Mouse (Mus musculus) intestine, postnatal 0 days (tissue): ENCODE measurements around the gene Tpk1. TPM values are rescaled to one million over a fixed set of nuclear protein-coding genes. Genes with fewer than 3 reads are reported as not detected.

Experiments
- ATAC-seq: fragments of 200-750 bp; cut with Nextera tagmentation; 2 replicates; pipeline ENCODE4 v1.8.0; 2017; ENCODE audit warnings: mild to moderate bottlenecking, moderate TSS enrichment, moderate library complexity
- H3K27ac ChIP-seq: fragments of 300-500 bp; sonication (generic); 2 replicates; pipeline ENCODE4 v1.5.1; 2014; ENCODE audit warnings: mild to moderate bottlenecking, low read depth, low read length, moderate library complexity
- H3K27me3 ChIP-seq: fragments of 300-500 bp; sonication (generic); replicated peaks from 2 replicates; pipeline ENCODE4 v1.6.1; 2014; ENCODE audit warnings: low read length, mixed read lengths; ENCODE audit not compliant: control insufficient read depth, insufficient read depth
- H3K36me3 ChIP-seq: fragments of 300-500 bp; sonication (generic); 2 replicates; pipeline ENCODE4 v1.6.1; 2014; ENCODE audit warnings: mild to moderate bottlenecking, moderate library complexity; ENCODE audit not compliant: control insufficient read depth, insufficient read depth
- H3K4me1 ChIP-seq: fragments of 300-500 bp; sonication (generic); replicated peaks from 2 replicates; pipeline ENCODE4 v1.6.1; 2014; ENCODE audit warnings: antibody characterized with exemption, low read length, mixed read lengths; ENCODE audit not compliant: control insufficient read depth, insufficient read depth
- H3K4me2 ChIP-seq: fragments of 300-500 bp; sonication (generic); replicated peaks from 2 replicates; pipeline ENCODE4 v1.6.1; 2014; ENCODE audit warnings: low read depth, mild to moderate bottlenecking, moderate library complexity
- H3K4me3 ChIP-seq: fragments of 300-500 bp; sonication (generic); 2 replicates; pipeline ENCODE4 v1.5.1; 2014; ENCODE audit warnings: low read depth, low read length
- H3K9ac ChIP-seq: fragments of 300-500 bp; sonication (generic); 2 replicates; pipeline ENCODE4 v1.6.1; 2014; ENCODE audit warnings: mild to moderate bottlenecking, low read depth, low read length
- H3K9me3 ChIP-seq: fragments of 300-500 bp; sonication (generic); 2 replicates; pipeline ENCODE4 v1.6.1; 2016; ENCODE audit warnings: mixed run types; ENCODE audit not compliant: control insufficient read depth
- CTCF ChIP-seq: sonication (generic); IDR thresholded peaks from 2 replicates; pipeline ENCODE4 v1.5.1; 2016; ENCODE audit warnings: low read depth, mild to moderate bottlenecking, control low read depth, antibody characterized with exemption, moderate library complexity
- WGBS: fragments of 180-500 bp; shearing (Covaris S2); extraction: QIAGEN DNeasy Blood & Tissue Kit; methylation state at CpG from one replicate; pipeline ENCODE4 v1.1.7; 2014; 5-methylcytosine and 5-hydroxymethylcytosine counted together
- polyA plus RNA-seq: library from polyadenylated mRNA; unstranded; fragments of >200 nt; fragmentation: Nextera tagmentation; extraction: Ambion mirVana; gene quantifications from 2 replicates; pipeline ENCODE4 v1.2.1, GENCODE M21; 2015

The Tpk1 gene
- polyA plus RNA-seq, 1 experiment from 2014 or later = 21.9 TPM

DNA sequence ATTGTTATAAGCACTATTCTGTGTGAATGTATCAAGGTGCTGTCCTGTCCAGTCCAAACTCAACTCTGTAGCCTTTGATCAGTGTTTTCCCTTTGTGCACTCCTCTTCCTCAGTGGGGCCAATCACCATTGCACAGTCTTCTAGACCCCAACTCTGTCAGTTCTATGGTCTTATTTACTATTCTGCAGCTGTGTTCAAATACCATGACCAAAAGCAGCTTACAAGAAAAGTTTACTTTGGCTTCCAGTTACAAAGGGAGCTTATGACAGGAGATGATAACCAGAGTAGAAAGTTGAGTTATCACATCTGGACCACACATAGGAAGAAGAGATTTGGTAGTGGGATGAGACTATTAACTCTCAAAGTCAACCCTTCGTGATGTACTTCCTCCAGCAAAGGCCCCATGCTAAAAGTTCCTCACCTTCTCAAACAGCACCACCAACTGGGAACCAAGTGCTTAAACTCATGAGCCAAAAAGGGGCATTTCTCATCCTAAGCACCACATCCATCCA lies 298.6 kb downstream of the Tpk1 start:
- Histone ChIP-seq H3K27ac (no peak overlapping the region), H3K4me1 (no peaks in the 10 kb centered on the region), H3K4me3 (no peak overlapping the region), H3K9me3 (no peaks in the 10 kb centered on the region), H3K9ac (no peak overlapping the region), H3K4me2 (no peak overlapping the region), H3K36me3 (no peaks in the 10 kb centered on the region), H3K27me3 (no peaks in the 10 kb centered on the region)
- no peak for ATAC-seq
- 59% methylated on average over 1 of the region's 1 CpGs for WGBS
- TF ChIP-seq CTCF = no peak

DNA sequence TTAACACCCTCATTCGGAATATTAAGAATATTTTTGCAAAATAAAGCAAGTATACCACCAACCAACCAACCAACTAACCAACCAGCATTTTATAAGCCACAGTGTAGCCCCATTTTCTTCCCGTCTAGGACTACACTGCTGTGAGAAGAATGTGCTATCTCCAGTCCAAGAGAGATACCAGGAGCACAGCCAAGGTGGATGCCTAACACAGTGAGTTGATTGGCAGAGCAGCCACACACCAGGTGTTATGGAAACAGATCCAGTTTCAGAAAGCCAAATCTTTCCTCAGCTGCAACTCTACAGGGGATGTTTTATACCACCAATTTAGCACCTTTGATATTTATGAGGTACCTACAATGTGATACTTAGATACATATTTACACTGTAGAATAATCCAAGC lies 299.1 kb downstream of the Tpk1 start:
- Histone ChIP-seq H3K4me3 (no peak overlapping the region), H3K4me1 (no peaks in the 10 kb centered on the region), H3K27me3 (no peaks in the 10 kb centered on the region), H3K9ac (no peak overlapping the region), H3K36me3 (no peaks in the 10 kb centered on the region), H3K4me2 (no peak overlapping the region), H3K9me3 (no peaks in the 10 kb centered on the region), H3K27ac (no peak overlapping the region)
- ATAC-seq = no peak
- no peak for TF ChIP-seq CTCF
- 79% methylated on average over 2 of the region's 2 CpGs for WGBS

DNA sequence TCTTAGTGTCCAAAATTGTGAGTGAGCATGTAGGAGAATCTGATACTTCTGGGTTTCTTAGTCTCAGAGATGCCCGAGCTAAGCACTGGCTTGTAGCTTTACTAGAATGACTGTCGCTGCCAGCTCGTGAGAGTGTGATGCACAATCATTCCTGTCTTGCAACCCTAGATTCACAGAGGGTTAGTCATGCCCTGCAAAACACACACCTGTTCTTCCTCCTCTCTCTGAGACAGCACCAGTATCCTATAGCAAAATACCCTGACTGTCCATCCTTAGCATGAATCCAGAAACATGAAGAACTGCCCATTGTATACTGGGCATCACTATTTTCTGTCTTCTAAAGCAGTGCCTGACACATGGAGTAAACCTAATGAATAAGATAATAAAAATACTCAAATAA lies 302.2 kb downstream of the Tpk1 start:
- ATAC-seq = no peak
- WGBS = 92% methylated on average over 3 of the region's 3 CpGs
- Histone ChIP-seq H3K4me3 (no peak overlapping the region), H3K27ac (no peak overlapping the region), H3K27me3 (no peaks in the 10 kb centered on the region), H3K4me2 (no peak overlapping the region), H3K9ac (no peak overlapping the region), H3K4me1 (no peaks in the 10 kb centered on the region), H3K9me3 (no peaks in the 10 kb centered on the region), H3K36me3 (no peaks in the 10 kb centered on the region)
- TF ChIP-seq CTCF = no peak

DNA sequence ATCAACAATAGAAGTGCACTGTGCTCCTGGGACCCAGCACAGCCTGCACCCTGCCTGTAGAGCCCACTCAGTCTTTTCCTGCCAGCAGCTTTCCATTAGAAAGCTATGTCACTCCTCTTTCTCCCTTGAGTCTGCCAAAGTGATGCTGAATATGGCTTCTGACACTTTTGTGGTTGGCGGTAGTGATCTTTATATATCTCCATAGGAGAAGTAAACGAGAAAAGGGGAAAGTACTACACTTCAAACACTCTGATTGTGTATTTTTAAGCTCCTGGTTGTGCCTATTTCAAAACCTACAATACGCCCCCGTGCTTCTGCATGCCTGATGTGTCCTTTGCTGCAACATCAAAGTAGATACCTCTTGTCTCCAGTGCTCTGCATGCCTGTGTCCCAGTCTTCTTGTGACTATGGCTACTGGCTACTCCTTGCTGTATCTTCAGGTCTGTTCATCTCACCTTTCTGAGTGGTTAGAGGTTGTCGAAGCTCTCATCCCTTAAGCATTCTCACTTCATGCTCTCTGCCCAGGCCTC lies 302.7 kb downstream of the Tpk1 start:
- no peaks in the 10 kb centered on the region for H3K36me3 ChIP-seq
- no peaks in the 10 kb centered on the region for H3K9me3 ChIP-seq
- H3K4me1 ChIP-seq = no peaks in the 10 kb centered on the region
- TF ChIP-seq CTCF = no peak
- H3K9ac ChIP-seq = no peak overlapping the region
- 80% methylated on average over 5 of the region's 5 CpGs for WGBS
- no peaks in the 10 kb centered on the region for H3K27me3 ChIP-seq
- no peak overlapping the region for H3K4me3 ChIP-seq
- H3K4me2 ChIP-seq = no peak overlapping the region
- no peak overlapping the region for H3K27ac ChIP-seq
- no peak for ATAC-seq

- no peaks in the 10 kb centered on the region for H3K4me1 ChIP-seq
- H3K9me3 ChIP-seq = no peaks in the 10 kb centered on the region
- no peak for TF ChIP-seq CTCF
- WGBS = 66% methylated on average over 5 of the region's 5 CpGs
- H3K4me3 ChIP-seq = no peak overlapping the region
- H3K36me3 ChIP-seq = no peaks in the 10 kb centered on the region
- H3K27ac ChIP-seq = no peak overlapping the region
- H3K27me3 ChIP-seq = no peaks in the 10 kb centered on the region
- no peak overlapping the region for H3K4me2 ChIP-seq
- H3K9ac ChIP-seq = no peak overlapping the region
- no peak for ATAC-seq
Measured at GRCm38 (mm10) chr6:43361248-43361647, 304.8 kb downstream of the Tpk1 start.

- Histone ChIP-seq H3K9me3 (no peaks in the 10 kb centered on the region), H3K4me2 (no peak overlapping the region), H3K36me3 (no peaks in the 10 kb centered on the region), H3K4me3 (no peak overlapping the region), H3K4me1 (no peaks in the 10 kb centered on the region), H3K9ac (no peak overlapping the region), H3K27me3 (no peaks in the 10 kb centered on the region), H3K27ac (no peak overlapping the region)
- WGBS = 87% methylated on average over 3 of the region's 3 CpGs
- TF ChIP-seq CTCF = no peak
- no peak for ATAC-seq
Measured at GRCm38 (mm10) chr6:43360214-43360613, 305.9 kb downstream of the Tpk1 start.
